Mouse (Mus musculus): ENCODE measurements at regions not wholly inside any gene's neighbourhood (a gene's known extent, or its start where the extent isn't known, plus 50 kb on each side); places are given as distances from the start of the nearest gene placed in this dataset.

DNA sequence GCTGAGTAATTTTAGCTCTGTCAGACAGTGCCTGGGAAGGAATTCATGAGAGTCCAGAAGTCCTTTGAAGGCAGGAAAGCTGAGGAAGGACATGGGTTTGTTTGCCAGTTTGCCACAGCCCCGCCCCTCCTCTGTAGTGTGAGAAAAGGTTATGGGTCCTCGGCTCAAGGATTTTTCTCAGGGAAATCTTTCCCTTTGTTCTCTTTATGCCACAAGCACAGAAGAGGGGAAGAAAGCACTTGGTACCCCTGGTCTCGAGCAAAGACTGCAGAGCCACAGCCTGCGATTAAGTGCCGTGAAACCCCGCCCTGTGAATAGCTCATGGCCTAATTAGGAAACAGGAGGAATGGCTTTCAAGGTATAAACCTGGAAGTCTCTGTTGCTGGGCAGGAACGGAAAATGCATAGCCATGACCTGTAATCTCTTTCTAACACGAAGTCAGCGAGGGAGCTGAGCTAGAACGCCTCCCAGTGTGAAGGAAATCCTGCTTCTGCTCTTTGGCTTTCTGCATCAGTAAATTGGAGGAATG is 166.1 kb upstream of the Tars start:
- peak; percentile 76 for ATAC-seq (replicated peaks; ENCODE audit: low FRiP score, low read depth)

DNA sequence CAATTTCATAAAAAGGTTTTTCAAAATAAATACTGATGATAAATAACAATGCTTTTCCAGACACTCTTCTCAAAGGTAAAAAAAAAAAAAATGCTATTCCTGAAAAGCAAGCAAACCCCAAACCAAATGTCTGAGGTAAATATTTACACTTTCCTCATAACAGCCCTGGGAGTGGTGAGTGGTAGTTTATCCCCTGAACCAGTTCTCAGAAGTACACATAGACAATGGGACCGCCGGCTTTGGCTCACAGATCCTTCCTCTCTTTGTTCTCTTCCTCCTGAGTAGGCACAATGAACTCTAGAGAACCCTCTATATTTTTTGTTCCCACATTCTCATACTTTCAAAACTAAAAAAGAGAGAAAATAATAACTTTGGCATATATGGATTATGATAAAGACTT is 153.1 kb upstream of the Tars start:
- ATAC-seq (replicated peaks; ENCODE audit: low FRiP score, low read depth): no peak
- no peak overlapping the region for H3K9ac ChIP-seq (ENCODE audit: low read depth, low read length)
- H3K9me3 ChIP-seq (replicated peaks; ENCODE audit: low read length): no peaks in the 10 kb centered on the region
- no peak overlapping the region for H3K4me3 ChIP-seq (replicated peaks; ENCODE audit: low read depth, low read length)
- H3K27ac ChIP-seq: no peak overlapping the region
- WGBS: 74% methylated on average over 2 of the region's 2 CpGs
- H3K36me3 ChIP-seq (ENCODE audit: insufficient read depth, low read length): no peaks in the 10 kb centered on the region
- DNase-seq (ENCODE audit: low spot score): no peak
- TF ChIP-seq CTCF (IDR thresholded peaks at IDR 0.05; ENCODE audit: low read depth): no peak
- no peak overlapping the region for H3K4me2 ChIP-seq (ENCODE audit: low read length)
- H3K27me3 ChIP-seq (ENCODE audit: insufficient read depth, low read length): no peaks in the 10 kb centered on the region
- no peaks in the 10 kb centered on the region for H3K4me1 ChIP-seq (replicated peaks; ENCODE audit: insufficient read depth, low read length)

More for the DNA sequence above, 166.1 kb upstream of the Tars start:
- 12% methylated on average over 10 of the region's 10 CpGs for WGBS
- no peaks in the 10 kb centered on the region for H3K27me3 ChIP-seq (ENCODE audit: insufficient read depth, low read length)
- DNase-seq (ENCODE audit: low spot score): peak; percentile 74
- H3K4me1 ChIP-seq (replicated peaks; ENCODE audit: insufficient read depth, low read length): 0 out of 2 replicates have a peak, but pooled peaks cover 6% of the 10 kb centered on the region
- H3K36me3 ChIP-seq (ENCODE audit: insufficient read depth, low read length): no peaks in the 10 kb centered on the region
- no peaks in the 10 kb centered on the region for H3K9me3 ChIP-seq (replicated peaks; ENCODE audit: low read length)
- no peak overlapping the region for H3K9ac ChIP-seq (ENCODE audit: low read depth, low read length)
- peak overlapping the region; percentile 42 for H3K4me2 ChIP-seq (ENCODE audit: low read length)
- no peak overlapping the region for H3K4me3 ChIP-seq (replicated peaks; ENCODE audit: low read depth, low read length)
- H3K27ac ChIP-seq: peak overlapping the region; percentile 62
- TF ChIP-seq CTCF (IDR thresholded peaks at IDR 0.05; ENCODE audit: low read depth): 0 out of 2 replicates have a peak, but pooled peaks have one; percentile 4

DNA sequence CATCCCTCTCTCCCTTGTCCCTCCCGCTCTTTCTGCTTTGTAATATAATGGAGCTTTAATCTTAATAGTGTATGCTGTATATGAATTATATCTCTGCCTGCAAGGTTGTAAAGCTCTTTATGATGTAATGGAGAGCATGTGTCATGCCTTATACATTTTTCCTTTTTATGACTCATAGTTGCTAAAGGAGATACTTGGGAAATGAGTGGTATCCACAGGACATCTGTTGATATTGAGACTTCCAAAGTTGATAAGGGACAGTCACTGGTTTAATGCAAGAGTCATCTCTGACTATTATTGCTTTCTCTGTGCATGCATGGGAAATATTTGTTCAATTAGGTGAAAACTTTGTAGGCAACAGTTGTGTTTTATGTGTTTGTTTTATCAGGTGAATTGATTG is 152.6 kb upstream of the Tars start:
- 91% methylated on average over 1 of the region's 1 CpGs for WGBS
- DNase-seq (ENCODE audit: low spot score) (no peak), ATAC-seq (replicated peaks; ENCODE audit: low FRiP score, low read depth) (no peak)
- Histone ChIP-seq H3K36me3 (ENCODE audit: insufficient read depth, low read length) (no peaks in the 10 kb centered on the region), H3K9ac (ENCODE audit: low read depth, low read length) (no peak overlapping the region), H3K27ac (no peak overlapping the region), H3K9me3 (replicated peaks; ENCODE audit: low read length) (no peaks in the 10 kb centered on the region), H3K4me2 (ENCODE audit: low read length) (no peak overlapping the region), H3K27me3 (ENCODE audit: insufficient read depth, low read length) (no peaks in the 10 kb centered on the region), H3K4me3 (replicated peaks; ENCODE audit: low read depth, low read length) (no peak overlapping the region), H3K4me1 (replicated peaks; ENCODE audit: insufficient read depth, low read length) (no peaks in the 10 kb centered on the region)
- no peak for TF ChIP-seq CTCF (IDR thresholded peaks at IDR 0.05; ENCODE audit: low read depth)

DNA sequence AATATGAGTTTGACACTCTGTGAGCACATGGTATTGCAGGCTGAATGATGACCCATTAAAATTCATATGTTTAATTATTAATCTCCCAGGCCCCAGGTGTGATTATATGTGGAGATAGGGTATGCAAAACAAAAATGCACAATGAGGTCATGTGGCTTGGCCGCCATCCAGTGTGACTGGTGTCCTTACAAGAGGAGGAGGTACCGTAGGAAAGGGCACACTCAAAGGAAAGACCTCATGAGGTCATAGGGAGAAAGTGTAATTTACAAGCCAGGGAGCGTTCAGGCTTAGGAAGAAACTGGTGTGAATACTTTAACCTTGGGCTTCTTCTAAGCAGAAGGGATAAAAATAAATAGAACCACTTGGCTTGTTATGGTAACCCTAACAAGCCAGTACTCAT is 140.0 kb upstream of the Tars start:
- peak; percentile 77 for ATAC-seq (replicated peaks; ENCODE audit: low FRiP score, low read depth)
- DNase-seq (ENCODE audit: low spot score): peak; percentile 43

GRCm38 (mm10) chr15:11536076-11536620 is 136.7 kb upstream of the Tars start:
- no peak for TF ChIP-seq CTCF (IDR thresholded peaks at IDR 0.05; ENCODE audit: low read depth)
- Histone ChIP-seq H3K9ac (ENCODE audit: low read depth, low read length) (no peak overlapping the region), H3K36me3 (ENCODE audit: insufficient read depth, low read length) (no peaks in the 10 kb centered on the region), H3K4me3 (replicated peaks; ENCODE audit: low read depth, low read length) (no peak overlapping the region), H3K27ac (no peak overlapping the region), H3K9me3 (replicated peaks; ENCODE audit: low read length) (no peaks in the 10 kb centered on the region), H3K27me3 (ENCODE audit: insufficient read depth, low read length) (no peaks in the 10 kb centered on the region), H3K4me2 (ENCODE audit: low read length) (no peak overlapping the region), H3K4me1 (replicated peaks; ENCODE audit: insufficient read depth, low read length) (peaks cover 5% of the 10 kb centered on the region; the same call in 1 of the 2 replicates)
- DNase-seq (ENCODE audit: low spot score): peak; percentile 73
- 36% methylated on average over 7 of the region's 7 CpGs for WGBS
- ATAC-seq (replicated peaks; ENCODE audit: low FRiP score, low read depth): no peak

More for the DNA sequence above, 140.0 kb upstream of the Tars start:
- H3K36me3 ChIP-seq (ENCODE audit: insufficient read depth, low read length): no peaks in the 10 kb centered on the region
- no peak overlapping the region for H3K27ac ChIP-seq
- H3K4me1 ChIP-seq (replicated peaks; ENCODE audit: insufficient read depth, low read length): peaks cover 5% of the 10 kb centered on the region; the same call in 1 of the 2 replicates
- no peak overlapping the region for H3K4me2 ChIP-seq (ENCODE audit: low read length)
- no peak overlapping the region for H3K9ac ChIP-seq (ENCODE audit: low read depth, low read length)
- WGBS: 16% methylated on average over 3 of the region's 3 CpGs
- no peak overlapping the region for H3K4me3 ChIP-seq (replicated peaks; ENCODE audit: low read depth, low read length)
- no peaks in the 10 kb centered on the region for H3K9me3 ChIP-seq (replicated peaks; ENCODE audit: low read length)
- no peak for TF ChIP-seq CTCF (IDR thresholded peaks at IDR 0.05; ENCODE audit: low read depth)
- H3K27me3 ChIP-seq (ENCODE audit: insufficient read depth, low read length): no peaks in the 10 kb centered on the region

DNA sequence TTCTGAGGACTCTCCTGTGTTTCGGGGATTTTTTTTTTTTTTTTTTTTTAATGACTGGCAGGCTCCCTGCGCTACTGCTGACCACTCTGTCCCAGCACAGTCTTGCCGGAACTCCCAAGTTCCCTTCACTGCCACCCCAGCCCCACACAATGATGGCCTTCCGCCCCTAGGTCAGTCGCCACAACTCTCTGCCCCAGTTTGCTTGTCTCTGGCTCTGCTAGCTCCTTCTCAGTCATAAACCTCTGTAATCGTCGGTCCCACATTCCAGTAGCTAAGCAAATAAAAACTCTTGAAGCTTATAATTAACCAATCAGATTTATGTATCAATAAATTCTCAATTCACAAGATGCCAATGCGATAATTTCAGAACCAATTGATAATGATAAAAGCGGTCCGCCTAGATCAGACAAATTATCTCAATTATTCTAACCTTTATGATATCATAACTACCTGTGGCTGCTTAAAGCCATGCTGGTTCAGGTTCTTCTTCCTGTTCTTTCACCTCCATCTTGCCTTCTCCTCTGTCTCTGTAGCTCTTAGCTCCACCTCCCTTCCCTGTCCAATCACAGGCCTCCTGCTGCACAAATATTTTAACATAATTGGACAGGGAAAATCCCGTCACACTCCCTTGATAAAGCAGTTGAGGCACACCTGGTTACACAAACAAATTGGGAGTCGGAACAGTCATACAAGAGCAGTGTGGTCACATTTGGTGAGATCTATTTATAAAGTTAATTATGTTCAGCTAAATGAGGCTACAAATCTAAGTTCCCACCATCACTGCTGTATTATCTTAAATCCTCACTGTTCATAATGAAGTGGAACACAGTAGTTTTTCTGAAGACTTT is 135.2 kb upstream of the Tars start:
- no peak overlapping the region for H3K4me3 ChIP-seq (replicated peaks; ENCODE audit: low read depth, low read length)
- no peak overlapping the region for H3K9ac ChIP-seq (ENCODE audit: low read depth, low read length)
- 77% methylated on average over 12 of the region's 12 CpGs for WGBS
- no peaks in the 10 kb centered on the region for H3K27me3 ChIP-seq (ENCODE audit: insufficient read depth, low read length)
- ATAC-seq (replicated peaks; ENCODE audit: low FRiP score, low read depth) (no peak), DNase-seq (ENCODE audit: low spot score) (no peak)
- H3K36me3 ChIP-seq (ENCODE audit: insufficient read depth, low read length): no peaks in the 10 kb centered on the region
- no peak overlapping the region for H3K4me2 ChIP-seq (ENCODE audit: low read length)
- no peak overlapping the region for H3K27ac ChIP-seq
- TF ChIP-seq CTCF (IDR thresholded peaks at IDR 0.05; ENCODE audit: low read depth): no peak
- H3K4me1 ChIP-seq (replicated peaks; ENCODE audit: insufficient read depth, low read length): peaks cover 1% of the 10 kb centered on the region; the same call in 1 of the 2 replicates
- no peaks in the 10 kb centered on the region for H3K9me3 ChIP-seq (replicated peaks; ENCODE audit: low read length)

Measured in kidney, postnatal 0 days (tissue).